Mouse (Mus musculus): ENCODE measurements around the gene Wdr89. TPM values are rescaled to one million over a fixed set of nuclear protein-coding genes. Genes with fewer than 3 reads are reported as not detected.

The Wdr89 gene
- total and polyA plus RNA-seq, 2 experiments from 2014 or later, result 3.9 to 4.6 TPM

- no peak overlapping the region for H3K9ac ChIP-seq (replicated peaks; ENCODE audit: low read depth, low read length)
- H3K9me3 ChIP-seq (replicated peaks; ENCODE audit: control insufficient read depth, low read length), result no peaks in the 10 kb centered on the region
- H3K27me3 ChIP-seq (ENCODE audit: control insufficient read depth, insufficient read depth, low read length), result no peaks in the 10 kb centered on the region
- H3K4me2 ChIP-seq (ENCODE audit: low read depth, low read length), result no peak overlapping the region
- TF ChIP-seq EP300 (IDR thresholded peaks at IDR 0.05; ENCODE audit: low read depth), result no peak
- no peak overlapping the region for H3K4me3 ChIP-seq (ENCODE audit: low read depth, low read length)
- H3K4me1 ChIP-seq (ENCODE audit: control insufficient read depth, insufficient read depth), result peaks cover 5% of the 10 kb centered on the region; the same call in 1 of the 2 replicates
- WGBS, result 63% methylated on average over 4 of the region's 4 CpGs
- H3K27ac ChIP-seq (ENCODE audit: low read depth), result no peak overlapping the region
- no peak for ATAC-seq (ENCODE audit: insufficient read depth, low read depth)
- H3K36me3 ChIP-seq (replicated peaks; ENCODE audit: control insufficient read depth, insufficient read depth, low read length), result no peaks in the 10 kb centered on the region
- no peak for DNase-seq (ENCODE audit: low spot score)
Measured at GRCm38 (mm10) chr12:75598988-75599387, 70.3 kb downstream of the Wdr89 start.

DNA sequence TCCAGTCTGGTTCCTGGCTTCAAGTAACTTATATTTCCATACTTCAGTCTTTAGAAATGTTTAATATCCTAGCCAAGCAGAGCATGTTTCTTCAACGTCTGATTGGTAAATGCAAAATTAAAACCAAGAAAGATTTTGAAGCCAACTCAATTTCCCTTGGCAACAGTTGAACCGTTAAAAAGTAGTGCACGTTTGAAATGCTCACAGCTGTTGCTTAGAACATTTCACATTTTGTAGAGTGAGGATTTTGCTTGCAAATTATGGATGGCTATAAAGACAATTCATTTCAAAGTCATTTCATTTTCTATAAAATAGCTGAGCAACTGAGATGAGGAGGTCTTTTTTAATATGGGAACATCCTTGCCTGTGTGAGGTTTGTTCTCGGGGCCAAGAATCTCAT lies 71.6 kb downstream of the Wdr89 start:
- TF ChIP-seq EP300 (IDR thresholded peaks at IDR 0.05; ENCODE audit: low read depth) (no peak), CTCF (IDR thresholded peaks at IDR 0.05; ENCODE audit: low read depth) (no peak)
- no peaks in the 10 kb centered on the region for H3K9me3 ChIP-seq (replicated peaks; ENCODE audit: control insufficient read depth, low read length)
- H3K9ac ChIP-seq (replicated peaks; ENCODE audit: low read depth, low read length), result no peak overlapping the region

DNA sequence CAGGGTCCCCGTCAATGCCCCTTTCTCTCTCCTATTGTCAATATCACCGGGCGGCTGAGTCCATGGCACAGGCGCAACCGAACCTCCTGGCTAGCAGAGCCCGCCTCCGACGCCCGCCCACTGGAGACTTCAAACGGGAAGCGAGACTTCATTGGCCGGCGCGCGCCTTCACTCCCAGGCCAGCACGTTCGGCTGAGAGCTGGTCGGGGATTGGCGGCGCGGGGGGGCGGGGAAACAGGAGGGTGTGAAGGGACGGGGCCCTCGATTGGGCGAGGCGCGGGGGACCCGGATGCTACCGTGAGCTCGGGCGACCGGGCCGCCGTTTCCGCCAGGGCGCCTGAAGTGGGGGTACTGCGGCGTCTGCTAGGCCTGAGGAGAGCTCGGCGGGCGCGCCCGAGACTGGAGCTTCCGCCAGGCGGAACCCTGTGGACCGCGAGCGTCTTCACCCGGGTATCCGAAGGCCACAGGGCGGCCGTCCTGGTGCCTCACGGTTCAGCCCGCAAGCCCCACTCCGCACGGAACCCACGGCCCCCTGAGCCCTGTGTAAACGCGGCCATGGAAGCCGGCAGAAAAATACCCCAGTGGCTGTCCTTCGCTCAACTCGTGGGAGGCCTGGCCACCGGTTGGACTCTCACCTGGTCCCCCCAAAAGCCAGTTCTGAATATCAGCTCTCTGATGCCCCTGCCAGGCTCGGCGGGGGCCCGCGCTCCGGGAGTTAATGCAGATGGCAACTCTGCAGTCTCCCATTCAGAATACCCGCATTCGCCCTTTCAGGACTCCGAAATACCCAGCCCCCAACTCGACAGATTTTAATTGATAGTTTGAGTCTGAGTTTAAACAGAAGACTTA lies 73.0 kb downstream of the Wdr89 start, which contains the start of gene Ppp2r5e:
Ppp2r5e (minus strand) TSS at position 92 of the 849 bp plus-strand sequence.
- Histone ChIP-seq H3K36me3 (replicated peaks; ENCODE audit: control insufficient read depth, insufficient read depth, low read length) (peaks cover 11% of the 10 kb centered on the region), H3K9ac (replicated peaks; ENCODE audit: low read depth, low read length) (peak within 1 kb of the TSS; percentile 99), H3K4me1 (ENCODE audit: control insufficient read depth, insufficient read depth) (peaks cover 8% of the 10 kb centered on the region; the same call in 1 of the 2 replicates), H3K9me3 (replicated peaks; ENCODE audit: control insufficient read depth, low read length) (no peaks in the 10 kb centered on the region), H3K27me3 (ENCODE audit: control insufficient read depth, insufficient read depth, low read length) (no peaks in the 10 kb centered on the region), H3K27ac (ENCODE audit: low read depth) (peak within 1 kb of the TSS; percentile 96), H3K4me3 (ENCODE audit: low read depth, low read length) (peak within 1 kb of the TSS; percentile 100), H3K4me2 (ENCODE audit: low read depth, low read length) (peak within 1 kb of the TSS; percentile 87)
- TF ChIP-seq EP300 (IDR thresholded peaks at IDR 0.05; ENCODE audit: low read depth) (no peak; the same call in 1 of the 2 replicates), CTCF (IDR thresholded peaks at IDR 0.05; ENCODE audit: low read depth) (no peak)
- ATAC-seq (ENCODE audit: insufficient read depth, low read depth), result peak; percentile 99
- DNase-seq (ENCODE audit: low spot score), result peak; percentile 98
- WGBS, result under 1% methylated on average over 70 of the region's 72 CpGs

More for the DNA sequence above, 71.6 kb downstream of the Wdr89 start:
- H3K4me3 ChIP-seq (ENCODE audit: low read depth, low read length), result no peak overlapping the region
- H3K27ac ChIP-seq (ENCODE audit: low read depth), result no peak overlapping the region
- WGBS, result 80% methylated on average over 4 of the region's 4 CpGs
- DNase-seq (ENCODE audit: low spot score) (no peak), ATAC-seq (ENCODE audit: insufficient read depth, low read depth) (no peak)
- H3K36me3 ChIP-seq (replicated peaks; ENCODE audit: control insufficient read depth, insufficient read depth, low read length), result peaks cover 4% of the 10 kb centered on the region; the same call in 1 of the 2 replicates
- H3K4me2 ChIP-seq (ENCODE audit: low read depth, low read length), result no peak overlapping the region
- H3K4me1 ChIP-seq (ENCODE audit: control insufficient read depth, insufficient read depth), result peaks cover 8% of the 10 kb centered on the region; the same call in 1 of the 2 replicates
- no peaks in the 10 kb centered on the region for H3K27me3 ChIP-seq (ENCODE audit: control insufficient read depth, insufficient read depth, low read length)

GRCm38 (mm10) chr12:75595291-75596153 lies 73.8 kb downstream of the Wdr89 start:
- Histone ChIP-seq H3K4me3 (ENCODE audit: low read depth, low read length) (peak overlapping the region; percentile 100), H3K9me3 (replicated peaks; ENCODE audit: control insufficient read depth, low read length) (no peaks in the 10 kb centered on the region), H3K9ac (replicated peaks; ENCODE audit: low read depth, low read length) (peak overlapping the region; percentile 99), H3K4me1 (ENCODE audit: control insufficient read depth, insufficient read depth) (peaks cover 8% of the 10 kb centered on the region; the same call in 1 of the 2 replicates), H3K27ac (ENCODE audit: low read depth) (peak overlapping the region; percentile 96), H3K4me2 (ENCODE audit: low read depth, low read length) (peak overlapping the region; percentile 87), H3K36me3 (replicated peaks; ENCODE audit: control insufficient read depth, insufficient read depth, low read length) (peaks cover 17% of the 10 kb centered on the region), H3K27me3 (ENCODE audit: control insufficient read depth, insufficient read depth, low read length) (no peaks in the 10 kb centered on the region)
- WGBS, result under 1% methylated on average over 82 of the region's 97 CpGs
- TF ChIP-seq EP300 (IDR thresholded peaks at IDR 0.05; ENCODE audit: low read depth) (no peak), CTCF (IDR thresholded peaks at IDR 0.05; ENCODE audit: low read depth) (no peak)
- ATAC-seq (ENCODE audit: insufficient read depth, low read depth), result peak; percentile 21; the same call in 1 of the 2 replicates
- DNase-seq (ENCODE audit: low spot score), result no peak

DNA sequence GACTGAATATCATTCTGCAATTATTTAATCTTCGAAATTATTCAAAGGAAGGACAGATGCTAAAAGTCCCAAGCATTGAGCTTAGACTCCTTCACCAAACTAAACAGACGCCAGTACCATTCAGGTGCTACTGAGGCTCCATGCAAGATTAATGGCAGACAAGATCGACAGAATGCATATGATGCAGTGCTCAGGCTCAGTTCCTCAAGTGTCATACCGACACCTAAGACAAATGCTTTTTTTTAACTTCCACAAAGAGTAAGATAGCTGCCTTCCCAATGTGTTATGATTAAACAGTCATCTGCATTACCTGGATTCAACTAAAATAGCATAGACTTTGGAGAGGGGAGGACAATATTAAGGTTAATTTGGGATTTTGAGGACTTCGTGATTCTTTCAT lies 74.9 kb downstream of the Wdr89 start:
- no peak overlapping the region for H3K27ac ChIP-seq (ENCODE audit: low read depth)
- no peaks in the 10 kb centered on the region for H3K9me3 ChIP-seq (replicated peaks; ENCODE audit: control insufficient read depth, low read length)
- no peaks in the 10 kb centered on the region for H3K27me3 ChIP-seq (ENCODE audit: control insufficient read depth, insufficient read depth, low read length)
- peak overlapping the region; percentile 100 for H3K4me3 ChIP-seq (ENCODE audit: low read depth, low read length)
- H3K4me2 ChIP-seq (ENCODE audit: low read depth, low read length), result peak overlapping the region; percentile 87
- DNase-seq (ENCODE audit: low spot score) (no peak), ATAC-seq (ENCODE audit: insufficient read depth, low read depth) (no peak)
- TF ChIP-seq CTCF (IDR thresholded peaks at IDR 0.05; ENCODE audit: low read depth) (no peak), EP300 (IDR thresholded peaks at IDR 0.05; ENCODE audit: low read depth) (no peak)
- WGBS, result 43% methylated on average over 5 of the region's 5 CpGs
- peaks cover 24% of the 10 kb centered on the region for H3K36me3 ChIP-seq (replicated peaks; ENCODE audit: control insufficient read depth, insufficient read depth, low read length)
- peak overlapping the region; percentile 99; the same call in 1 of the 2 replicates for H3K9ac ChIP-seq (replicated peaks; ENCODE audit: low read depth, low read length)
- peaks cover 8% of the 10 kb centered on the region; the same call in 1 of the 2 replicates for H3K4me1 ChIP-seq (ENCODE audit: control insufficient read depth, insufficient read depth)
